Mouse (Mus musculus) embryo, embryonic 9.5 days (tissue): ENCODE measurements around the gene Nlgn1.
A peak's percentile ranks its signal among the peaks of the same experiment; 100 is the strongest.
"Not testable (repeated sequence)": the region's sequence is repeated elsewhere in the genome, so short reads cannot be mapped to it uniquely, and the experiment has no call there.

Source experiments
- DNase-seq: peaks from one replicate; pipeline ENCODE4 v3.0.0-alpha.2; 2017; ENCODE audit errors: extremely low spot score

The Nlgn1 gene

GRCm38 (mm10) chr3:25653010-25653409 lies 679.2 kb downstream of the Nlgn1 start:
- DNase-seq = peak; percentile 15

- DNase-seq = no peak
Observed at GRCm38 (mm10) chr3:25645895-25646691, 686.2 kb downstream of the Nlgn1 start.

DNA sequence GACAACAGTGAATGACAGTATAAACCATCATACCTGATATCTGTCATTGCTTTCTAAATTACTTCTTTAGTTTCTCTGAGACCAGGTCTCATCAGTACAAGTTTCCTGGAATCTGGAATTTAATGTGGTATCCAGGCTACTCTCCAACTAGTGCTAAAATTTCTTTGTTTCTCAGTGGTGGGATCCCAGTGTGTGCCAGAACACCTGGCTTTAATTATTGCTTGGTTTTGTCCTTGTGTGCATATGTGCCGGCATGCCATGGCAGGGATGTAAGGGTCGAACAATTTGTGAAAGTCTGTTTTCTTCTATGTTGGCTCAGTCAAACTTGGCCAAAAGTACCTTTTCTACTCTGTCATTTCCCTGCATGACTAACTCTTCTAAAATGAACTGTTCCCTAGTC lies 703.1 kb downstream of the Nlgn1 start:
- no peak for DNase-seq

- no peak for DNase-seq
Observed at GRCm38 (mm10) chr3:25606597-25606996, 725.7 kb downstream of the Nlgn1 start.

GRCm38 (mm10) chr3:25597513-25597912 lies 734.7 kb downstream of the Nlgn1 start:
- no peak for DNase-seq

- DNase-seq = no peak
Observed at GRCm38 (mm10) chr3:25575526-25575925, 756.7 kb downstream of the Nlgn1 start.

DNA sequence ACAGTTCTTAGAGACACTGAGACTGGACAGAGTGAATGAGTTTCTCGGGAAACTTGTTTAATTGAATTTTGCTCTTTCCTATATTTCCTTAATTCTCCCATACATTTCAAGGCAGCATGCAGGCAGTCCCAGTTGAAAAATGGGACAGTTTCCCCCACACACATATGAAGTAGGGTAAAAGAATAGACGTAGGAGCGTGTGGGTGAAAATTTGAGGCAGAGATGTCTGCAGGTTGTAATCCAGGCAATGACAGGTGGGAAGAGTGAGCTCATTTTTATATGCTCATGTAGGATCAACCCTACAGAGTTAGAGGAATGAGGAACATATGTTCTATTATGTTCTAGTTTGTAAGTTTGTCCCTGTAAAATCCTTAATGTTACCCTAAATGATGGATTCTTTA lies 757.4 kb downstream of the Nlgn1 start:
- DNase-seq = no peak

DNA sequence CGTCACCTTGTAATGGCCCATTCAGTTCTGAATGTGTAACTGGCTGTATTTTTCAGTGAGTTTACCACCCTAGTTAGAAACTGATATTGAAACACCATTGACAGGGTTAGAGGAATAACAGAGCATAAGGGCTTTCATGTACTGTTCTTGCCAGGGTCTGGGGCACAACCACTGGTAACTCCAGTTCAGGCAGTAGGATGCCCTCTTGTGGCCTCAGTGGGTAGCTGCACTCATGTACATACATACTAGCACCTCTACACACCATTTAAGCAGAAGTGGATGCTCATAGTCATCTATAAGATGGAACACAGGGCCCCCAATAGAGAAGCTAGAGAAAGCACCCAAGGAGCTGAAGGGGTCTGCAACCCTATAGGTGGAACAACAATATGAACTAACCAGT lies 773.7 kb downstream of the Nlgn1 start:
- DNase-seq = not testable (repeated sequence)

GRCm38 (mm10) chr3:25549097-25549496 lies 783.2 kb downstream of the Nlgn1 start:
- DNase-seq = not testable (repeated sequence)

GRCm38 (mm10) chr3:25524236-25524635 lies 808.0 kb downstream of the Nlgn1 start:
- not testable (repeated sequence) for DNase-seq

GRCm38 (mm10) chr3:25463051-25463450 lies 869.2 kb downstream of the Nlgn1 start:
- DNase-seq = no peak

DNA sequence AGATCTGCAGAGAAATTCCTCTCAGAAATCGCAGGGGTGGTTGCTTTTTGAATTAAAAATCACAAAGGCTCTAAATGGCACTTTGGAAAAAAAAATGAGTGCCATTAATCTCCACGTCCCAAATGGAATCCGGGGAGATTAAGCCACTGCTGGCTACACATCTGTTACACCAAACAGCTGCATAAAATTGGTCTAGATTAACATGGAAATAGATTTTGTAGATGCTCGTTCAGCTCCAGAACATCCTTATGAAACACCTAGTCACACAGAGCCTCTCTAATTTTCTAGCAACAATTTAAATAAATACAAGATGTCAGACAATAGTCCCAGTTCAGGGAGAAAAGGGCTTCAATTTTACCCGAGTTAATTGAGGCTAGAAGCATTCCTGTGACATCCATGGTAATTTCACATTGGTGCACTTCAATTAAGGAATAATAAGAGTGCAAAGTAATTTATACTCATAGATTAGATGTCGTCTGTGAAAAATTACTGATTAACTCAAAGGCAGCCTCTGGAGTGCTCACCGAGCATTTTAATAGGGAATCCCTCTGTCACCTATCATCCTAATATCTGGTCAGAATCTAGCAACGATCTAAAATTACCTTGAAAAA lies 875.9 kb downstream of the Nlgn1 start:
- no peak for DNase-seq

DNA sequence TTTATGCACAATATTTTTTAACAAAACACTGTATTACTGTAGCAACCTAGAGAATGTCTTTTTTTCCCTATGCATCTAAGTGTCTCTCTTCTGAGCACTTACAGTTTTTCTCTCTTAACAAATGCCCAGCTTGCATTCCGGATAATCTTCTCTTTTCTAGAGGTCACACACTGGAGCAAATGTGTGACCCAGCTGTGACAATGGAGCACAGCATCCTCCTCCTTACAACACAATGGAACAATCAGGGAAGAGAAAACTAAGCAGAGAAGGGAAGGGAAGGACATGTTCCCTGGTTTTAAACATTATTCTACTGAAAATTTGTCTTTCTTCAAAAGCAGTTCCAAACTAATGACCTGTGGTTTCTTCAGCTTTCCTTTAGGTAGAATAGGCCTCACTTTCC lies 879.9 kb downstream of the Nlgn1 start:
- DNase-seq = no peak

DNA sequence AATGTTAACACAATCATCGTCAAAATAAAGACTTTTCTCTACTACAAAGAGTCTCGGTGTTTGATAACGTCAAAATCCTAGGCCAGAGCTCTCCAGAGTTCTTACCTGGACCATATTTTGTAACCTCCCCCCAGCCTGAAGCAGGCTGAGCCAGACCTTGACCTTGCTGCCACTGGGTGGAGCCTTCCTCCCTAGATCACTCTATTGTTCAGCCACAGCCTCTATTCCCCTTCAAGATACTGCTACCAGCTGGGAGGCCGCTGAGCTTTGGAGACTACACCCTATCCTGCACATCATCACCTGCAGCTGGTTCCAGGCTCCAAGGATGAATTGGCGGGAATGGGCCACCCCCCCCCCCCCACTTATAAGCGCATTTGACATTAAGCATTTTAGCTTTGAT lies 881.8 kb downstream of the Nlgn1 start:
- DNase-seq = no peak

GRCm38 (mm10) chr3:25449356-25449755 lies 882.9 kb downstream of the Nlgn1 start:
- no peak for DNase-seq

GRCm38 (mm10) chr3:25447181-25447580 lies 885.1 kb downstream of the Nlgn1 start:
- DNase-seq = no peak

DNA sequence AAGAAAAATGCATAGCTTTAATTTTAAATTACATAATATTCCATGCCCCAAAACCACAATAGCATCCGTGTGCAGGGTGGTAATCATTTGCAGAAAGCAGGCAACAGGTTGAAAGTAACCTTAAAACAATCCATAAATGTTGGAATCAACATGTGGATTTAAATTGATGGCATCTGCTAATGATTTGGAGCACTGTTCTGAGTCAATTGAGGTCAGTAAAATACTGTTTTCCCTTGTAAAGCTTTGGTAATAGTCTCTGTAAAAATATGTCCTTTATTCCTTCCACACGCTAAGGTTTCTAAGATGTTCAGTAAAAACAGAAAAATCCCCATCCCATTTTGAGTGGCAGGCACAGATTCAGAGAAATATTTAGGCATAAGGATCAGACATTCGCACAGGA lies 888.6 kb downstream of the Nlgn1 start:
- no peak for DNase-seq

DNA sequence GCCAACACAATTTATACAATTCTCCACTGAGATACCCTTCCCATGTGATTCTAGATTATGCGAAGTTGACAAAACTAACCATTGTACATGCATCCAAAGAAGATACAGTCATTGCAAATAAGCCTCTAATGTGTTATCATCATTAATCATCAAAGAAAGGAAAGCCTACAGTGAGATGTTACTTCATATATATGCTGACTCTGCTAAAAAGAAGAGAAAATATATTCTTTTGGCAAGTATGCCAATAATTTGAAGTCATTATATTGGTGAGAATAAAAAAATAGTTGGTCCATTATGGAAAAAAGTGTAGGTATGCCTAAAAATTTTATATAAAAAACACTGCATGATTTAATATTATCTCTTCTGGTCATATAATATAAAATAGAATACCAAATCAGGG lies 889.6 kb downstream of the Nlgn1 start:
- DNase-seq = no peak

DNA sequence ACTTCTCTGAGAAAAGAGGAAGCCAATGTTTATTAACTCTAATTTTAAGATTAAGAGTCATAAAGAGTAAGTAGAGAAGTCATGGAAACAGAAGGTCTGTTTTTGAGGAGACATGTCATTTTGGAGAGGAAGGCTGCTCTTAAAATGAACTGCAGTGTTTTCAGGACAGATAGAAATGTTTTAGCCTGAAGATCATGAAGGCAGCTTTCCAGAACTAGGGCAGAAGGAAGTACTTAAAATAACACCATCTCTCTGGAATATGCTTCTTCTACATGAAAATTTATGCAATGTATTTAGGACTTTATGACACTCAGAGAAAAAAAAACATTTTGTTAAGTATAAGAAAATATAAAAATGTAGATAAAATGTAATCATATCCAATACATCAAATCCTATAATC lies 905.3 kb downstream of the Nlgn1 start:
- no peak for DNase-seq

GRCm38 (mm10) chr3:25412003-25412402 lies 920.3 kb downstream of the Nlgn1 start:
- DNase-seq = no peak
